Comparison of ENCODE assay signal across 10 mouse cellular contexts in genomic region chr9:37750319-37751075, GRCm38 (mm10). TPM values are rescaled to one million over a fixed set of nuclear protein-coding genes. Genes with fewer than 3 reads are reported as not detected.
DNase-seq lines count a peak whose midpoint lies in the region; ATAC-seq and TF ChIP-seq lines count a peak whose summit lies in the region.
"Had no signal": no experiment of that assay in that cellular context is flagged by ENCODE, and none has a peak within 500 bp of the region (broad histone marks: within the 10 kb centered on the region; RNA-seq: fewer than 3 reads in every experiment).

No protein-coding gene starts in this region.

- H3K9me3 ChIP-seq in embryonic facial prominence, embryonic 10.5 days, result no peaks in the 10 kb centered on the region
- H3K9me3 ChIP-seq in hindbrain, embryonic 16.5 days (ENCODE audit: control insufficient read depth, low read length), result no peaks in the 10 kb centered on the region
- H3K9me3 ChIP-seq in midbrain, embryonic 16.5 days (replicated peaks; ENCODE audit: control insufficient read depth, low read length, poor library complexity, severe bottlenecking), result no peaks in the 10 kb centered on the region
- no peaks in the 10 kb centered on the region for H3K9me3 ChIP-seq in lung, postnatal 0 days (ENCODE audit: low read length)
- H3K9me3 ChIP-seq in liver, postnatal 0 days (ENCODE audit: low read length), result no peaks in the 10 kb centered on the region

- no peaks in the 10 kb centered on the region for H3K36me3 ChIP-seq in embryonic facial prominence, embryonic 10.5 days (replicated peaks)
- no peaks in the 10 kb centered on the region for H3K36me3 ChIP-seq in hindbrain, embryonic 16.5 days (ENCODE audit: control insufficient read depth, insufficient read depth, low read length)
- H3K36me3 ChIP-seq in midbrain, embryonic 16.5 days (ENCODE audit: control insufficient read depth, insufficient read depth, low read length), result no peaks in the 10 kb centered on the region
- no peaks in the 10 kb centered on the region for H3K36me3 ChIP-seq in lung, postnatal 0 days (ENCODE audit: insufficient read depth, low read length)
- no peaks in the 10 kb centered on the region for H3K36me3 ChIP-seq in liver, postnatal 0 days (replicated peaks; ENCODE audit: insufficient read depth, low read length)

- no peak for TF ChIP-seq EP300 in lung, postnatal 0 days (IDR thresholded peaks at IDR 0.05)
- TF ChIP-seq EP300 in liver, postnatal 0 days (IDR thresholded peaks at IDR 0.05; ENCODE audit: low read depth), result no peak

- no peak overlapping the region for H3K4me3 ChIP-seq in embryonic facial prominence, embryonic 10.5 days
- H3K4me3 ChIP-seq in hindbrain, embryonic 16.5 days (ENCODE audit: low read length), result no peak overlapping the region
- H3K4me3 ChIP-seq in midbrain, embryonic 16.5 days (ENCODE audit: low read depth, low read length), result no peak overlapping the region
- no peak overlapping the region for H3K4me3 ChIP-seq in lung, postnatal 0 days (ENCODE audit: low read depth, low read length)
- no peak overlapping the region for H3K4me3 ChIP-seq in liver, postnatal 0 days (ENCODE audit: low read depth, low read length)

- peaks cover 9% of the 10 kb centered on the region for H3K4me1 ChIP-seq in embryonic facial prominence, embryonic 10.5 days
- no peaks in the 10 kb centered on the region; the same call in 1 of the 2 replicates for H3K4me1 ChIP-seq in hindbrain, embryonic 16.5 days (ENCODE audit: control insufficient read depth, insufficient read depth, low read depth, low read length)
- H3K4me1 ChIP-seq in midbrain, embryonic 16.5 days (ENCODE audit: control insufficient read depth, insufficient read depth, low read length), result peaks cover 17% of the 10 kb centered on the region
- H3K4me1 ChIP-seq in lung, postnatal 0 days (ENCODE audit: insufficient read depth, low read depth, low read length), result no peaks in the 10 kb centered on the region
- no peaks in the 10 kb centered on the region for H3K4me1 ChIP-seq in liver, postnatal 0 days (ENCODE audit: insufficient read depth)

- no peak overlapping the region for H3K9ac ChIP-seq in hindbrain, embryonic 16.5 days (ENCODE audit: low read depth, low read length)
- H3K9ac ChIP-seq in midbrain, embryonic 16.5 days (ENCODE audit: low read depth, low read length), result peak overlapping the region; percentile 31; the same call in 1 of the 2 replicates
- H3K9ac ChIP-seq in lung, postnatal 0 days (replicated peaks; ENCODE audit: low read depth), result no peak overlapping the region
- H3K9ac ChIP-seq in liver, postnatal 0 days (replicated peaks), result no peak overlapping the region

- peak overlapping the region; percentile 59; the same call in 1 of the 2 replicates for H3K27ac ChIP-seq in embryonic facial prominence, embryonic 10.5 days (replicated peaks)
- no peak overlapping the region; the same call in 1 of the 2 replicates for H3K27ac ChIP-seq in hindbrain, embryonic 16.5 days (ENCODE audit: low read depth, low read length)
- peak overlapping the region; percentile 66 for H3K27ac ChIP-seq in midbrain, embryonic 16.5 days (ENCODE audit: low read length)
- H3K27ac ChIP-seq in lung, postnatal 0 days (ENCODE audit: low read length), result no peak overlapping the region
- no peak overlapping the region for H3K27ac ChIP-seq in liver, postnatal 0 days (ENCODE audit: low read depth)

- WGBS in embryonic facial prominence, embryonic 10.5 days, result 28% methylated on average over 7 of the region's 7 CpGs
- 32% methylated on average over 7 of the region's 7 CpGs for WGBS in hindbrain, embryonic 16.5 days
- 24% methylated on average over 7 of the region's 7 CpGs for WGBS in midbrain, embryonic 16.5 days
- WGBS in lung, postnatal 0 days, result 48% methylated on average over 7 of the region's 7 CpGs
- 48% methylated on average over 7 of the region's 7 CpGs for WGBS in liver, postnatal 0 days (ENCODE audit: insufficient replicate concordance)

- DNase-seq in ES-CJ7 (ENCODE audit: low read depth, low spot score), result peak; percentile 67
- DNase-seq in embryonic facial prominence, embryonic 10.5 days (ENCODE audit: low spot score), result peak; percentile 12
- DNase-seq in lung, postnatal 0 days (ENCODE audit: low spot score), result no peak
- no peak for DNase-seq in liver, postnatal 0 days
- DNase-seq in c-Kit-positive CD71-positive TER-119-positive erythroid progenitor cells, embryonic 14.5 days (ENCODE audit: low spot score), result no peak
- no peak for DNase-seq in kidney, postnatal 36 days
- DNase-seq: kidney, adult 8-10 months; lung, adult 18-20 months had no signal

- peak; percentile 82 for ATAC-seq in hindbrain, embryonic 16.5 days
- peak; percentile 89 for ATAC-seq in midbrain, embryonic 16.5 days
- ATAC-seq in lung, postnatal 0 days, result no peak
- no peak for ATAC-seq in liver, postnatal 0 days

- H3K27me3 ChIP-seq in embryonic facial prominence, embryonic 10.5 days (replicated peaks; ENCODE audit: low read depth, poor library complexity, severe bottlenecking), result no peaks in the 10 kb centered on the region
- H3K27me3 ChIP-seq in hindbrain, embryonic 16.5 days (replicated peaks; ENCODE audit: control insufficient read depth, insufficient read depth, low read length), result no peaks in the 10 kb centered on the region
- no peaks in the 10 kb centered on the region for H3K27me3 ChIP-seq in midbrain, embryonic 16.5 days (ENCODE audit: control insufficient read depth, insufficient read depth, low read depth, low read length)
- H3K27me3 ChIP-seq in lung, postnatal 0 days (replicated peaks; ENCODE audit: insufficient read depth, low read length), result no peaks in the 10 kb centered on the region
- no peaks in the 10 kb centered on the region for H3K27me3 ChIP-seq in liver, postnatal 0 days (ENCODE audit: insufficient read depth, low read length)

- no peak overlapping the region for H3K4me2 ChIP-seq in hindbrain, embryonic 16.5 days (ENCODE audit: low read length)
- peak overlapping the region; percentile 18 for H3K4me2 ChIP-seq in midbrain, embryonic 16.5 days (ENCODE audit: low read length)
- H3K4me2 ChIP-seq in lung, postnatal 0 days (replicated peaks; ENCODE audit: low read depth, low read length), result no peak overlapping the region
- H3K4me2 ChIP-seq in liver, postnatal 0 days (ENCODE audit: low read depth, low read length), result no peak overlapping the region

- no peak for TF ChIP-seq CTCF in lung, postnatal 0 days (IDR thresholded peaks at IDR 0.05)
- no peak for TF ChIP-seq CTCF in liver, postnatal 0 days (IDR thresholded peaks at IDR 0.05; ENCODE audit: low read depth)

RNA-seq across cellular contexts. Expression of gene Olfr874, which starts 5.6 kb away (rescaled TPM):
- polyA plus RNA-seq in embryonic facial prominence, embryonic 10.5 days (2016; fragmentation: Nextera tagmentation; extraction: Ambion mirVana), result not detected in 2 replicates
- polyA plus RNA-seq in hindbrain, embryonic 16.5 days (2015; fragmentation: Nextera tagmentation; extraction: Ambion mirVana), result not detected in 2 replicates
- polyA plus RNA-seq in midbrain, embryonic 16.5 days (2015; fragmentation: Nextera tagmentation; extraction: Ambion mirVana), result not detected in 2 replicates
- polyA plus RNA-seq in lung, postnatal 0 days (2015; fragmentation: Nextera tagmentation; extraction: Ambion mirVana), result not detected in 2 replicates
- polyA plus RNA-seq in liver, postnatal 0 days (2015; fragmentation: Nextera tagmentation; extraction: Ambion mirVana), result not detected in 2 replicates

RNA-seq across cellular contexts. Expression of gene Olfr875, which starts 21.2 kb away (rescaled TPM):
- not detected in 2 replicates for polyA plus RNA-seq in embryonic facial prominence, embryonic 10.5 days (2016; fragmentation: Nextera tagmentation; extraction: Ambion mirVana)
- polyA plus RNA-seq in hindbrain, embryonic 16.5 days (2015; fragmentation: Nextera tagmentation; extraction: Ambion mirVana), result 0.16 TPM in 1 of 2 replicates, not detected in the other
- not detected in 2 replicates for polyA plus RNA-seq in midbrain, embryonic 16.5 days (2015; fragmentation: Nextera tagmentation; extraction: Ambion mirVana)
- not detected in 2 replicates for polyA plus RNA-seq in lung, postnatal 0 days (2015; fragmentation: Nextera tagmentation; extraction: Ambion mirVana)
- polyA plus RNA-seq in liver, postnatal 0 days (2015; fragmentation: Nextera tagmentation; extraction: Ambion mirVana), result not detected in 2 replicates

RNA-seq across cellular contexts. Expression of gene Olfr160, which starts 34.4 kb away (rescaled TPM):
- not detected in 2 replicates for polyA plus RNA-seq in embryonic facial prominence, embryonic 10.5 days (2016; fragmentation: Nextera tagmentation; extraction: Ambion mirVana)
- not detected in 2 replicates for polyA plus RNA-seq in hindbrain, embryonic 16.5 days (2015; fragmentation: Nextera tagmentation; extraction: Ambion mirVana)
- not detected in 2 replicates for polyA plus RNA-seq in midbrain, embryonic 16.5 days (2015; fragmentation: Nextera tagmentation; extraction: Ambion mirVana)
- not detected in 2 replicates for polyA plus RNA-seq in lung, postnatal 0 days (2015; fragmentation: Nextera tagmentation; extraction: Ambion mirVana)
- not detected in 2 replicates for polyA plus RNA-seq in liver, postnatal 0 days (2015; fragmentation: Nextera tagmentation; extraction: Ambion mirVana)

RNA-seq across cellular contexts. Expression of gene Olfr876, which starts 52.3 kb away (rescaled TPM):
- polyA plus RNA-seq in embryonic facial prominence, embryonic 10.5 days (2016; fragmentation: Nextera tagmentation; extraction: Ambion mirVana), result not detected in 2 replicates
- polyA plus RNA-seq in hindbrain, embryonic 16.5 days (2015; fragmentation: Nextera tagmentation; extraction: Ambion mirVana), result not detected in 2 replicates
- not detected in 2 replicates for polyA plus RNA-seq in midbrain, embryonic 16.5 days (2015; fragmentation: Nextera tagmentation; extraction: Ambion mirVana)
- polyA plus RNA-seq in lung, postnatal 0 days (2015; fragmentation: Nextera tagmentation; extraction: Ambion mirVana), result not detected in 2 replicates
- polyA plus RNA-seq in liver, postnatal 0 days (2015; fragmentation: Nextera tagmentation; extraction: Ambion mirVana), result not detected in 2 replicates

Comparison
In these comparisons a context has a peak if more than half of its experiments do, and no peak if none do; other contexts are left out.
1. DNase-seq: peak in ES-CJ7 (single experiment) and embryonic facial prominence, embryonic 10.5 days (single experiment); none in lung, postnatal 0 days (single experiment), liver, postnatal 0 days (single experiment), c-Kit-positive CD71-positive TER-119-positive erythroid progenitor cells, embryonic 14.5 days (single experiment) and kidney, postnatal 36 days (0 of 2).
2. H3K27ac ChIP-seq: peak in embryonic facial prominence, embryonic 10.5 days (single experiment) and midbrain, embryonic 16.5 days (single experiment); none in hindbrain, embryonic 16.5 days (single experiment), lung, postnatal 0 days (single experiment) and liver, postnatal 0 days (single experiment).
3. ATAC-seq: peak in hindbrain, embryonic 16.5 days (single experiment) and midbrain, embryonic 16.5 days (single experiment); none in lung, postnatal 0 days (single experiment) and liver, postnatal 0 days (single experiment).